Mouse (Mus musculus): ENCODE measurements at regions not wholly inside any gene's neighbourhood (a gene's known extent, or its start where the extent isn't known, plus 50 kb on each side); places are given as distances from the start of the nearest gene placed in this dataset.

DNA sequence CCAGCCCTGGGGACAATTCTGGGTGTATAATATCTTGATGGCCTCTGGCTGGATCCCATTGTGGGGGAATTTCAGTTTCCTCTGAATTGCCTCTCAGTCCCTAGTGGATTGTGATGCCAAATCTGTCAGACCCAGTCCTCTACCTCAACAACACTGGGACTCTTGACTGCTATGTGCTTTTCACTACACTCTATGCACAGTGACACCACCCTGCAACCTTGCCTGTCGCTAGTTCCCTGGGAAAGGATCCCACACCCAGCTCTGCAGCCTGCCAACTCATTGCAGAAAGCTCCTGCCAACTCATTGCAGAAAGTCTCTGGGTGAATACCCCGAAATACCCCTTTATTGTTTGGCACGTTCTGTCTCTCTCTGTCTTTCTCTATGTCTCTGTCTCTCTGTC is 174.6 kb downstream of the Cth start:
- Histone ChIP-seq H3K9me3 (no peaks in the 10 kb centered on the region), H3K27me3 (replicated peaks) (no peaks in the 10 kb centered on the region), H3K4me1 (peaks cover 5% of the 10 kb centered on the region; the same call in 1 of the 2 replicates), H3K4me3 (replicated peaks) (no peak overlapping the region), H3K36me3 (replicated peaks; ENCODE audit: low read length) (no peaks in the 10 kb centered on the region)
- no peak for TF ChIP-seq GATA1 (IDR thresholded peaks at IDR 0.05; ENCODE audit: borderline replicate concordance, low read length)
- TF ChIP-seq FLI1 (IDR thresholded peaks at IDR 0.05; ENCODE audit: low read length): no peak

DNA sequence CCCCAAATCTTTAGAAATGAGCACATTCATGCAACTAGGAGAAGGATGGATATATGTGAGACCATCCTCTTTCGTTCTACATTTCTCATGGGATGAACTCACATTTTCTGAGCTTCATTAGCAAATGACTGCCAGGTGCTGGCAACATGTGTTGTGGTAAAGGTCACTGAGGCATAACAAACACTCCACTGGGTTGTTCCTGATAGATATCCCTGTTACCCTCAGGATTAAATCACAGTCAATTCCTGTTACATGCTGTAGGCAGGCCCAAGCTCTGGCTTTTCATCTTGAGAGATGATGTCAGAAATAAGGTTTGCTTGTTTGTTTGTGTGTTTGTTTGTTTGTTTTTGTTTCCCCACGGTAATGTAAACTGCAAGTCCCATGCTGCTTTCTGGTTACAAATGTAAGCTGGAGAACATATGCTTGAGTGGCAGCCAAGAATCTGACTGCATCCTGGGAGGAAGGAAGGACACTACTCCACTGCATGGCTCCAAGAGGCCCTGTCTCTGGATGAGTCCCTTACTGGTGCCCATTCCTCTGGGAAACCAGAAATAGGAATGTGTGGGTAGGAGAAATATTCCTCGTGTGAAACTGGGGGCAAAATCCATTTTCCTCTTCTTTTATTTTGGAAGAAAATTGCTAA is 176.4 kb downstream of the Cth start:
- Histone ChIP-seq H3K4me3 (replicated peaks) (no peak overlapping the region), H3K36me3 (replicated peaks; ENCODE audit: low read length) (no peaks in the 10 kb centered on the region), H3K9me3 (no peaks in the 10 kb centered on the region), H3K4me1 (peaks cover 5% of the 10 kb centered on the region; the same call in 1 of the 2 replicates), H3K27me3 (replicated peaks) (no peaks in the 10 kb centered on the region)
- TF ChIP-seq GATA1 (IDR thresholded peaks at IDR 0.05; ENCODE audit: borderline replicate concordance, low read length): no peak
- no peak for TF ChIP-seq FLI1 (IDR thresholded peaks at IDR 0.05; ENCODE audit: low read length)

DNA sequence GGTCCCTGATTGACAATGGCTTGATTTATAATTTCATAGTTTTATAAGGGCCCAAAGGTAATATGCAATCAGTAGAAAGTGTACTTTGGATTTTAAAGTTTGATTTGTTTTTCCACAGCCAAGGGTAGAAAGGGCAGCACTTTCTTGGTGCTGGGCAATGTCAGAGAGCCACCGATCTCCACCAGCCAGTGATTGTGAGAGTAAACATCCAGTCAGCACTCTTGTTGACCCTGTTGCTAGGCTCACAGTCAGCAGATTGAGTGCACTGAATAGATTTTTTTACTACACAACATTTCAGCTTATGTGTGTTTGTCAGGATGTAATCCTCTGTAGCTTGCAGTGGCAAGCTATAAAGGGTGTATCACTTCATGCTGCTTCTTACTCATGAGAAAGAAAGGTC is 176.3 kb downstream of the Ptger3 start:
- no peaks in the 10 kb centered on the region for H3K36me3 ChIP-seq (replicated peaks; ENCODE audit: low read length)
- no peak overlapping the region for H3K4me3 ChIP-seq (replicated peaks)
- H3K27me3 ChIP-seq (replicated peaks): peaks cover 3% of the 10 kb centered on the region
- no peak for TF ChIP-seq FLI1 (IDR thresholded peaks at IDR 0.05; ENCODE audit: low read length)
- TF ChIP-seq GATA1 (IDR thresholded peaks at IDR 0.05; ENCODE audit: borderline replicate concordance, low read length): no peak
- H3K4me1 ChIP-seq: peaks cover 9% of the 10 kb centered on the region
- H3K9me3 ChIP-seq: no peaks in the 10 kb centered on the region

DNA sequence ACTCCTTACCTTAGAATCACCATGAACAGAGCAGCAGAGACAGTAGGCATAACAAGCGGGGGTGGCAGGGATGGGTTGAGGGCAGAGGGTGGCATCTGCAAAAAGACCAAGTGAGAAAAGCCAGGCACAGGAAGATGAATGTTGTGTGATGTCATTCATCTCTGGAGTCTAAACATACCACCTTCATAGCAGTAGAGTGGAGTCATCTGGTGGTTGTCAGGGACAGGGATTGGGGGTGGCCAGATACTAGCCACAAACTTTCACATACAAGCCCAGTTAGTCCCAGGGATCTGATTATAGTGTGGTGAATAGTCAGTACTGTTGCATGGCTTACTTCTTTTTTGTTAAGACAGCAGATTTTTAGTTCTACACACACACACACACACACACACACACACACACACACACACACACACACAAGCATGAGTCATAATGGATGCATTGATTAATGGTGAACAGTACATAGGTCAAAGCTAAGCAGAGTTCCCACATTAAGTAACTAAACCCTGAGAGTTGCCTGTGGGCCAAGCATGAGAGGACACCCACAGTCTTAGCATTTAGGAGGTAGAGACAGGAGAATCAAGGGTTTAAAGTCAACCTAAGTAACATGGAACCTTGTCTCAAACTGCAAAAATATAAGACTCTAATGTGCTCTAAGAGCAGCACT is 173.1 kb downstream of the Ptger3 start:
- peaks cover 3% of the 10 kb centered on the region; the same call in 1 of the 2 replicates for H3K4me1 ChIP-seq
- peaks cover 3% of the 10 kb centered on the region for H3K27me3 ChIP-seq (replicated peaks)
- TF ChIP-seq GATA1 (IDR thresholded peaks at IDR 0.05; ENCODE audit: borderline replicate concordance, low read length) (no peak), FLI1 (IDR thresholded peaks at IDR 0.05; ENCODE audit: low read length) (no peak)
- H3K36me3 ChIP-seq (replicated peaks; ENCODE audit: low read length): no peaks in the 10 kb centered on the region
- H3K4me3 ChIP-seq (replicated peaks): no peak overlapping the region
- no peaks in the 10 kb centered on the region for H3K9me3 ChIP-seq

DNA sequence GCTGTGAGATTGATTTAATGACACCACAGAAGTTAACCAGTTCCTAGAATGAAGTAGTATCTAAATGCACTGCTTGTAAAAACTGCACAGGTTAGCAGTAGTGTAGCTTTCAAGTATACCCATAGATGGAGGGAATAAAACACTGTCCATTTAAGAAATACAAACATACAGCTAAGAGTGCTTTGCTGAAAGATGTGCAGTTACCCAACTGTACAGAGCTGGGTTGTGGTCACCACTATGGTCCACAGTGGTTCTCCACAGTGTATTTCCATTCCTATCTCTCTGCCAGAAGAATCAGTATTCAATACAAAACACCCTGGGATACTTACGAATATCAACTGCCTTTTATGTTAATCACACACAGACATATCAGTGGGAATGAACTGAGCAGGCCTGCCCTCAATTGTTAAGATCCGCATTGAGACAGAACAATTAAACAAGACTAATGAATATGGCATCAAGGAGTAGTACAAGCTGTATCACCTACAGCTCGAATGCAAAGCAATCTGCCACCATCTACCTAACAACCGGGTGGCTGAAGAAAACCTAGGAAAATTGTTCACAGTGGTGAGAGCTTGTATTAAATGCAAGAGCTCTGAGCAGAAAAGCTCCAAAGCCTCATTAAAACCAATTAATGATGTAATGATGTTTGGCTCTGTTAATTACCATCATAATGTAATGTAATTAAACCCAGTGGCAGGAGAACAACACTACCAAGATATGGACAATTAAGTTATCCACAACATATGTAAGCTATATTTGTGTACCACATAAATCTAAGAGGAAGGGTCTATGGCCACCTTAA is 165.6 kb downstream of the Ptger3 start:
- TF ChIP-seq GATA1 (IDR thresholded peaks at IDR 0.05; ENCODE audit: borderline replicate concordance, low read length) (no peak), FLI1 (IDR thresholded peaks at IDR 0.05; ENCODE audit: low read length) (no peak)
- peaks cover 20% of the 10 kb centered on the region for H3K4me1 ChIP-seq
- H3K4me3 ChIP-seq (replicated peaks): no peak overlapping the region
- H3K27me3 ChIP-seq (replicated peaks): peaks cover 7% of the 10 kb centered on the region
- H3K36me3 ChIP-seq (replicated peaks; ENCODE audit: low read length): no peaks in the 10 kb centered on the region
- H3K9me3 ChIP-seq: no peaks in the 10 kb centered on the region

DNA sequence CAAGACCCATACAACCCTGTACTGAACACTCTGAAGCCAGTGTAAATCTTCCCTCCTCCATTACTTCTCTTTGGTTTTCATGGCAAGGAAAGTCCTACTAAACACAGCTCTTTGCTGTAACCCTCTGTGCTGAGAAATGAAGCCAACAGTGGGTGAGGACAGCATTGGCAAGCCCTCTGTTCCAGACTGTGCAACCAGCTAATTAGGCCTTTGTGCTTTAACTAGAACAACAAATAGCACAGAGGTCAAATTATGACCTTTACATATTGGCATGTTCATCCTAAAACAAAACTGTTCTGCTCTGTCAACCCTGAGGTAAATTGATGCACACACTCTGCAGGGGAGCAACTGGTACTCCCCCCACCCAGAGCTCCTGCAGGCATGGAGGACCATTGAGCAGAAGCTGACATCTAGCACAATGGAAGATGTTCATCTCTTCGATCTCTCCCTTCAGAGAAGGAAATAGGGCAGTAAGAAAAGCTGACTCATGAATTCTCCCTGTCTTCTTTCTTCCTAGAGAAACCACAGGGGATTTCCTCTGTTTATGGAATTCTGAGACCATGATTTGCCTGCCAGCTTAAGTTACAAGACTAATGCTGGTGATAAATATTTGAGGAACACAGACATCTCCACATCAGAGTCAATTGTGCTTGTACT is 163.1 kb downstream of the Ptger3 start:
- Histone ChIP-seq H3K9me3 (no peaks in the 10 kb centered on the region), H3K36me3 (replicated peaks; ENCODE audit: low read length) (no peaks in the 10 kb centered on the region), H3K27me3 (replicated peaks) (peaks cover 8% of the 10 kb centered on the region), H3K4me3 (replicated peaks) (no peak overlapping the region), H3K4me1 (peaks cover 21% of the 10 kb centered on the region)
- TF ChIP-seq GATA1 (IDR thresholded peaks at IDR 0.05; ENCODE audit: borderline replicate concordance, low read length) (no peak), FLI1 (IDR thresholded peaks at IDR 0.05; ENCODE audit: low read length) (no peak)

DNA sequence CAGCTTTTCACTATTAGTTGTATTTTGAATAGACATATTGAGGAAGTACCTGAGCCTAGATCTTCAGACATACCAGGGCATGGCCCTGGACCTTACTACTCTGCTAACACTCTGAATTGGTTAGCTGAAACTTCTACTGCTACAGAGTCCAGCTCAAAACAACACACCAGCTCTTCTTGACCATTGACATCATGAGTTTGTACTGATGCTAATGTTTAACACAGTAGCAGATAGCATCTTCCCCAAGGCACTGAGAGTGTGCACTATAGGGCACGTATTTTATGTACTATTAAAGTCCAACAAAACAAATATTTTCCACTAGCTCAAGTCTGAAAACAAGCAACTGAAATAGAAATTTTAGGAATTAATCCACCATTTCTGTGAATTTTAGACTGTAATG is 157.8 kb downstream of the Ptger3 start:
- TF ChIP-seq FLI1 (IDR thresholded peaks at IDR 0.05; ENCODE audit: low read length): no peak
- no peak for TF ChIP-seq GATA1 (IDR thresholded peaks at IDR 0.05; ENCODE audit: borderline replicate concordance, low read length)
- Histone ChIP-seq H3K36me3 (replicated peaks; ENCODE audit: low read length) (no peaks in the 10 kb centered on the region), H3K4me3 (replicated peaks) (no peak overlapping the region)

DNA sequence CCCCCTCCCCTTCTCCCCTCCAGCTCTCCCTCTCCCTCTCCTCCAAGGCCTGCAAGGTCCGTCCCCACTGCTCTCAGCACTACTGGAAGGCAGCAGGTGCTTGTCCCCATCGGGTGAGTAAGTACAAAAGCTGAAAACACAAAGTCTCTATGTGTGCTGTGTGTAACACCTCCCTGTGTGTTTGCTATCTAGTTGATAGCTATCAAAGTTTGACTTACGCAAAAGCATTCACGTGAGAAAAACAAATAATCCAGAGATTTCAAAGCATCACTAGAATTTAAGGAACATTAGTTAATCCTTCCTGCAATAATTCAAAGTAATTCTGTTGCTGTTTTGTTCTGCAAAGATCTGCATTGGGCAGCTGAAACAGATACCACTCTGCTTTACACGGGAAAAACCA is 156.5 kb downstream of the Ptger3 start:
- Histone ChIP-seq H3K4me1 (peaks cover 20% of the 10 kb centered on the region), H3K4me3 (replicated peaks) (no peak overlapping the region), H3K27me3 (replicated peaks) (peaks cover 4% of the 10 kb centered on the region), H3K36me3 (replicated peaks; ENCODE audit: low read length) (no peaks in the 10 kb centered on the region), H3K9me3 (no peaks in the 10 kb centered on the region)
- TF ChIP-seq GATA1 (IDR thresholded peaks at IDR 0.05; ENCODE audit: borderline replicate concordance, low read length): no peak

More for the DNA sequence above, 157.8 kb downstream of the Ptger3 start:
- H3K4me1 ChIP-seq: peaks cover 20% of the 10 kb centered on the region
- H3K27me3 ChIP-seq (replicated peaks): peaks cover 4% of the 10 kb centered on the region
- no peaks in the 10 kb centered on the region for H3K9me3 ChIP-seq

DNA sequence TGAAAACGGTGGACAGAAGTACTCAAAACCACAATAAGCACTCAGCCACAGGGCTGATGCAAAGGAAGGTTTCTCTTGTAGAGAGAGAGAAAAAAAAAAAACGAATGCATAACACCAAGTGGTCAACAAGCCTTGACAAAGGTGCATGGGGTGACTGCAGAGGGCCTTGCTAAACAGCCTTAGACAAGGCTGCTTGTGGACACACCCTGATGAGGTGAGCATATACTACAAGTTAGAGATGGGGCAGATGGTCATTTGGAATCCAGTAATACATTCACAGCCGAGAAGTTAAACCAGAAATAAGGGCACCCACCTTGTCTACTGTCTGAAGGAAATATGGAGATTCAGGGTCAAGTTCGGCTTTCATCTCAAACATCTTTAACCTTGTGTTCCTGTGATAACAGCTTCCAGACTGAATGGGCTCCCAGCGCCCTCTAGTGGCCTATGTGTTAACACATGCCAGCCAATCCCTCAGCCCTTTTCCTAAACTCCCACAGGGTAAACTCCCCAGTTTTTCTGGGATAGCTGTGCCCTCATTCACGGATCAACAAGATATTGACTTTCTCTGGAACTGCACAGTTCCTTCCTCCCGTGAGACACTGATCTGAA is 150.7 kb downstream of the Ptger3 start:
- Histone ChIP-seq H3K36me3 (replicated peaks; ENCODE audit: low read length) (no peaks in the 10 kb centered on the region), H3K4me1 (peaks cover 38% of the 10 kb centered on the region)

More for the DNA sequence above, 150.7 kb downstream of the Ptger3 start:
- TF ChIP-seq GATA1 (IDR thresholded peaks at IDR 0.05; ENCODE audit: borderline replicate concordance, low read length) (no peak), FLI1 (IDR thresholded peaks at IDR 0.05; ENCODE audit: low read length) (no peak)
- Histone ChIP-seq H3K4me3 (replicated peaks) (peak overlapping the region; percentile 75), H3K27me3 (replicated peaks) (peaks cover 2% of the 10 kb centered on the region), H3K9me3 (no peaks in the 10 kb centered on the region)

Measured in megakaryocyte, embryonic 14.5 days (primary cell).